Mouse (Mus musculus) cerebellum, adult 2 months (tissue): Measurements from ENCODE around the gene Arhgdig.

Source experiments
- CTCF ChIP-seq: fragments of 200-500 bp; IDR thresholded peaks from 2 replicates; pipeline ENCODE4 v1.5.1; 2011; ENCODE audit warnings: low read depth, mild to moderate bottlenecking, control low read depth, low read length, moderate library complexity, borderline replicate concordance; ENCODE audit not compliant: insufficient read depth
- POLR2A ChIP-seq: fragments of 200-500 bp; IDR thresholded peaks from 2 replicates; pipeline ENCODE4 v1.6.1; 2011; ENCODE audit warnings: low read length, control low read depth, borderline replicate concordance; ENCODE audit not compliant: insufficient read depth

DNA sequence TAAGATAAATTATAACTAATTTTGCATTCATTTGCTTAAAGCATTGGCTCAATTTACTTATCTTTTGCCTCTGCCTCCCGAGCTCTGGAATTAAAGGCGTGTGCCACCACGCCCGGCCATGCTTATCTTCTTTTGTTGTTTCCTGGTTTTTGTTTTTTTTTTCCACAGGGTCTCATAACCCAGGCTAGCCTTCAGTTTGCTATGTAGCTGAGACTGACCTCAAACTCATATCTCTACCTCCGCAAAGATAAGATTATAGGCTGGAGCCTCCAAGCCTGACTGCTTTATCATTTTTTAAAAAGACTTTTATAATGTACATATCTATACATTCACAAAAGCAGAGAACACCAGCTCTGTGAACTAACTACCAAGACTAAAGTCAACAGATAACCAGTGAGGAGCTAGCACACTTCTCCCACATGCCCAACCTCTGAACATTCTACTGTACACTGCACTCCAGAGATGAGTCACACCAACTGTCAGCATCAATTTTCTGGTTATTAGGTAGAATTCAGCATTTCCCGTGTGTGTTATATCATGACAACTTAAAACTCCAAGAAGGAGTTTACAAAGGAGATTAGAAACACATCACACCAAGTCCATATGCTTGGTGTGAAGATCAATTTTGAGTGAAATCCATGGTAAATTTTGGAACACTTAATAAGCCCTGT is 32.7 kb upstream of the Arhgdig start:
- no peak for TF ChIP-seq CTCF
- TF ChIP-seq POLR2A: no peak
